Comparison of ENCODE assay signal across 20 mouse cellular contexts in the genomic region with DNA sequence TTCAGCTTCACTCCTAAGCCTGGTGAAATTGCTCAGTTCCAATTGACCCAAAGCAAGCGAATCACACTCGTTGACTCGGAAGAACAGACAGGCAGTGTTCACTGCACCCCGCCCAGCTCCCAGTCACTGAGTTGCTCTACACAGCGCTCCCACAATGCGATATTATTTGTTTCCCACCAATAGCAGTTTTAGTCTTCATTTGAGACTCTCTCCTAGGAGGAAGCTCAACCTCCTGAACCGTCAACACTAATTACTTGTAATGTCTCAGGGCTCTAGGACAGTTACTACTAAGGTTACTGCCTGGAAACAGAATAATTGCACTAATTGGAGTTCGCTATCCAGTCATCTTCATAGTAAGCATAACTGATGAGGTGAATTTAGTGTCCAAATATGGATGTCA. TPM values are rescaled to one million over a fixed set of nuclear protein-coding genes. Genes with fewer than 3 reads are reported as not detected.
DNase-seq lines count a peak whose midpoint lies in the region; ATAC-seq and TF ChIP-seq lines count a peak whose summit lies in the region.
"Had no signal": no experiment of that assay in that cellular context is flagged by ENCODE, and none has a peak within 500 bp of the region (broad histone marks: within the 10 kb centered on the region; RNA-seq: fewer than 3 reads in every experiment).

No protein-coding gene starts in this region.

- no peak overlapping the region for H3K27ac ChIP-seq in forebrain, embryonic 16.5 days (ENCODE audit: low read length)
- no peak overlapping the region for H3K27ac ChIP-seq in forebrain, embryonic 14.5 days (ENCODE audit: low read depth, low read length)
- no peak overlapping the region for H3K27ac ChIP-seq in hindbrain, embryonic 16.5 days (ENCODE audit: low read depth, low read length)
- no peak overlapping the region for H3K27ac ChIP-seq in hindbrain, postnatal 0 days
- no peak overlapping the region for H3K27ac ChIP-seq in liver, embryonic 12.5 days
- H3K27ac ChIP-seq: embryonic facial prominence, embryonic 15.5 days; forebrain, embryonic 10.5 days; forebrain, embryonic 15.5 days; hindbrain, embryonic 15.5 days had no signal

- no peak overlapping the region for H3K4me3 ChIP-seq in forebrain, embryonic 16.5 days (replicated peaks; ENCODE audit: low read length)
- no peak overlapping the region for H3K4me3 ChIP-seq in forebrain, embryonic 14.5 days (ENCODE audit: low read depth, low read length)
- no peak overlapping the region for H3K4me3 ChIP-seq in hindbrain, embryonic 16.5 days (ENCODE audit: low read length)
- H3K4me3 ChIP-seq in hindbrain, postnatal 0 days (ENCODE audit: low read length) = no peak overlapping the region
- no peak overlapping the region for H3K4me3 ChIP-seq in liver, embryonic 12.5 days
- H3K4me3 ChIP-seq: embryonic facial prominence, embryonic 15.5 days; erythroblast, embryonic 14.5 days; forebrain, embryonic 10.5 days; forebrain, embryonic 15.5 days; heart, embryonic 12.5 days; hindbrain, embryonic 15.5 days had no signal

- H3K4me2 ChIP-seq in forebrain, embryonic 16.5 days (ENCODE audit: low read length) = no peak overlapping the region
- no peak overlapping the region for H3K4me2 ChIP-seq in forebrain, embryonic 14.5 days (ENCODE audit: low read length)
- no peak overlapping the region for H3K4me2 ChIP-seq in hindbrain, embryonic 16.5 days (ENCODE audit: low read length)
- no peak overlapping the region for H3K4me2 ChIP-seq in hindbrain, postnatal 0 days (ENCODE audit: low read depth, low read length)
- H3K4me2 ChIP-seq in liver, embryonic 12.5 days = no peak overlapping the region
- H3K4me2 ChIP-seq: embryonic facial prominence, embryonic 15.5 days; forebrain, embryonic 15.5 days; heart, embryonic 12.5 days; hindbrain, embryonic 15.5 days had no signal

- H3K36me3 ChIP-seq in forebrain, embryonic 16.5 days (ENCODE audit: control insufficient read depth, insufficient read depth) = peaks cover 7% of the 10 kb centered on the region
- H3K36me3 ChIP-seq in forebrain, embryonic 14.5 days (ENCODE audit: control insufficient read depth, insufficient read depth, low read length) = peaks cover 50% of the 10 kb centered on the region
- no peaks in the 10 kb centered on the region for H3K36me3 ChIP-seq in hindbrain, embryonic 16.5 days (ENCODE audit: control insufficient read depth, insufficient read depth, low read length)
- H3K36me3 ChIP-seq in hindbrain, postnatal 0 days (ENCODE audit: insufficient read depth, low read length) = 0 out of 2 replicates have a peak, but pooled peaks cover 6% of the 10 kb centered on the region
- no peaks in the 10 kb centered on the region for H3K36me3 ChIP-seq in liver, embryonic 12.5 days
- H3K36me3 ChIP-seq: heart, embryonic 12.5 days had no signal

- peaks cover 41% of the 10 kb centered on the region for H3K4me1 ChIP-seq in forebrain, embryonic 16.5 days (replicated peaks; ENCODE audit: control insufficient read depth, insufficient read depth, low read length)
- H3K4me1 ChIP-seq in forebrain, embryonic 14.5 days (ENCODE audit: control insufficient read depth, insufficient read depth, low read length) = peaks cover 9% of the 10 kb centered on the region; the same call in 1 of the 2 replicates
- H3K4me1 ChIP-seq in hindbrain, embryonic 16.5 days (ENCODE audit: control insufficient read depth, insufficient read depth, low read depth, low read length) = peaks cover 50% of the 10 kb centered on the region
- peaks cover 22% of the 10 kb centered on the region for H3K4me1 ChIP-seq in hindbrain, postnatal 0 days (ENCODE audit: insufficient read depth, low read length)
- no peaks in the 10 kb centered on the region for H3K4me1 ChIP-seq in liver, embryonic 12.5 days

- no peak overlapping the region for H3K9ac ChIP-seq in forebrain, embryonic 16.5 days (replicated peaks; ENCODE audit: low read depth, low read length)
- no peak overlapping the region for H3K9ac ChIP-seq in forebrain, embryonic 14.5 days (ENCODE audit: low read length)
- H3K9ac ChIP-seq in hindbrain, embryonic 16.5 days (ENCODE audit: low read depth, low read length) = no peak overlapping the region
- no peak overlapping the region for H3K9ac ChIP-seq in hindbrain, postnatal 0 days (replicated peaks; ENCODE audit: low read length)
- no peak overlapping the region for H3K9ac ChIP-seq in liver, embryonic 12.5 days
- H3K9ac ChIP-seq: embryonic facial prominence, embryonic 15.5 days; forebrain, embryonic 15.5 days; heart, embryonic 12.5 days; hindbrain, embryonic 15.5 days had no signal

- 81% methylated on average over 8 of the region's 8 CpGs for whole genome bisulfite sequencing in forebrain, embryonic 16.5 days
- WGBS in forebrain, embryonic 14.5 days = 84% methylated on average over 8 of the region's 8 CpGs
- 72% methylated on average over 8 of the region's 8 CpGs for WGBS in hindbrain, embryonic 16.5 days
- WGBS in hindbrain, postnatal 0 days = 69% methylated on average over 8 of the region's 8 CpGs
- 74% methylated on average over 8 of the region's 8 CpGs for WGBS in liver, embryonic 12.5 days (ENCODE audit: insufficient replicate concordance)

- 0 out of 2 replicates have a peak, but pooled peaks have one; percentile 18 for ATAC-seq in forebrain, embryonic 16.5 days
- ATAC-seq in forebrain, embryonic 14.5 days = no peak; the same call in 1 of the 2 replicates
- peak; percentile 31; the same call in 1 of the 2 replicates for ATAC-seq in hindbrain, embryonic 16.5 days
- no peak for ATAC-seq in hindbrain, postnatal 0 days
- no peak for ATAC-seq in liver, embryonic 12.5 days
- ATAC-seq: forebrain, embryonic 15.5 days had no signal

- H3K9me3 ChIP-seq in forebrain, embryonic 16.5 days (ENCODE audit: control insufficient read depth, low read length) = no peaks in the 10 kb centered on the region
- no peaks in the 10 kb centered on the region for H3K9me3 ChIP-seq in forebrain, embryonic 14.5 days (replicated peaks; ENCODE audit: control insufficient read depth, low read length)
- no peaks in the 10 kb centered on the region for H3K9me3 ChIP-seq in hindbrain, embryonic 16.5 days (ENCODE audit: control insufficient read depth, low read length)
- no peaks in the 10 kb centered on the region for H3K9me3 ChIP-seq in hindbrain, postnatal 0 days (ENCODE audit: low read length)
- no peaks in the 10 kb centered on the region for H3K9me3 ChIP-seq in liver, embryonic 12.5 days (replicated peaks)
- H3K9me3 ChIP-seq: embryonic facial prominence, embryonic 15.5 days; forebrain, embryonic 10.5 days; forebrain, embryonic 15.5 days; heart, embryonic 12.5 days; hindbrain, embryonic 15.5 days had no signal

- H3K27me3 ChIP-seq in forebrain, embryonic 16.5 days (replicated peaks; ENCODE audit: control insufficient read depth, insufficient read depth, low read length) = no peaks in the 10 kb centered on the region
- H3K27me3 ChIP-seq in forebrain, embryonic 14.5 days (replicated peaks; ENCODE audit: control insufficient read depth, insufficient read depth, low read length) = no peaks in the 10 kb centered on the region
- H3K27me3 ChIP-seq in hindbrain, embryonic 16.5 days (replicated peaks; ENCODE audit: control insufficient read depth, insufficient read depth, low read length) = no peaks in the 10 kb centered on the region
- no peaks in the 10 kb centered on the region for H3K27me3 ChIP-seq in hindbrain, postnatal 0 days (ENCODE audit: insufficient read depth, low read length)
- no peaks in the 10 kb centered on the region for H3K27me3 ChIP-seq in liver, embryonic 12.5 days (replicated peaks)
- H3K27me3 ChIP-seq: embryonic facial prominence, embryonic 15.5 days; forebrain, embryonic 15.5 days; heart, embryonic 12.5 days; hindbrain, embryonic 15.5 days had no signal

- no peak for DNase-seq in forebrain, embryonic 14.5 days (ENCODE audit: low spot score)
- DNase-seq in hindbrain, postnatal 0 days (ENCODE audit: low spot score) = no peak
- peak; percentile 86 for DNase-seq in Muller cell, postnatal 12 days (ENCODE audit: inconsistent ontology term)
- peak; percentile 82 for DNase-seq in retina, postnatal 1 day
- DNase-seq: adrenal gland, adult 2 months; adrenal gland, postnatal 25 days; cerebellum, adult 18-20 months; cerebellum, adult 9-11 months; cerebellum, postnatal 36 days; gastrocnemius, postnatal 14 days; heart, postnatal 36 days had no signal

- TF ChIP-seq CTCF in hindbrain, postnatal 0 days (IDR thresholded peaks at IDR 0.05; ENCODE audit: low read depth) = no peak

RNA-seq across cellular contexts. Expression of a gene that starts 13.3 kb away (rescaled TPM):
- 198 and 206 TPM in 2 replicates for polyA plus RNA-seq in forebrain, embryonic 16.5 days (2015; fragmentation: Nextera tagmentation; extraction: Ambion mirVana)
- polyA plus RNA-seq in forebrain, embryonic 14.5 days (2014; fragmentation: Nextera tagmentation; extraction: Ambion mirVana) = 154 and 164 TPM in 2 replicates
- polyA plus RNA-seq in hindbrain, embryonic 16.5 days (2015; fragmentation: Nextera tagmentation; extraction: Ambion mirVana) = 148 and 150 TPM in 2 replicates
- total RNA-seq in hindbrain, postnatal 0 days (2014; rRNA removed) = 701 and 894 TPM in 2 replicates
- 415 and 425 TPM in 2 replicates for polyA plus RNA-seq in hindbrain, postnatal 0 days (2015; fragmentation: Nextera tagmentation; extraction: Ambion mirVana)
- 9.6 and 10.8 TPM in 2 replicates for polyA plus RNA-seq in liver, embryonic 12.5 days (2016; fragmentation: Nextera tagmentation; extraction: Ambion mirVana)

Comparison
In these comparisons a context has a peak if more than half of its experiments do, and no peak if none do; other contexts are left out.
1. ATAC-seq: peak in forebrain, embryonic 16.5 days (single experiment) and hindbrain, embryonic 16.5 days (single experiment); none in forebrain, embryonic 14.5 days (single experiment), hindbrain, postnatal 0 days (single experiment) and liver, embryonic 12.5 days (single experiment).
2. DNase-seq: peak in Muller cell, postnatal 12 days (single experiment) and retina, postnatal 1 day (single experiment); none in forebrain, embryonic 14.5 days (single experiment) and hindbrain, postnatal 0 days (single experiment).
3. RNA of a gene that starts 13.3 kb away (polyA plus RNA-seq): 415 to 425 TPM in hindbrain, postnatal 0 days, 198 to 206 TPM in forebrain, embryonic 16.5 days, 154 to 164 TPM in forebrain, embryonic 14.5 days and 148 to 150 TPM in hindbrain, embryonic 16.5 days; 9.6 to 10.8 TPM in liver, embryonic 12.5 days; every median in the first group is over 10 times any median in the second.